Mouse (Mus musculus) stomach, embryonic 16.5 days (tissue): Measurements from ENCODE around the gene Rnf144a. TPM values are rescaled to one million over a fixed set of nuclear protein-coding genes. Genes with fewer than 3 reads are reported as not detected.
A peak's percentile ranks its signal among the peaks of the same experiment; 100 is the strongest.

ENCODE experiments used
- ATAC-seq: fragments of 200-750 bp; cut with Nextera tagmentation; 2 replicates; pipeline ENCODE4 v1.8.0; 2017; ENCODE audit warnings: moderate number of reproducible peaks, moderate TSS enrichment; ENCODE audit not compliant: insufficient read depth, low FRiP score
- H3K27ac ChIP-seq: fragments of 300-500 bp; sonication (generic); 2 replicates; pipeline ENCODE4 v1.5.1; 2014; ENCODE audit warnings: low read length
- H3K27me3 ChIP-seq: fragments of 300-500 bp; sonication (generic); 2 replicates; pipeline ENCODE4 v1.6.1; 2014; ENCODE audit warnings: low read length, control low read depth, mixed read lengths; ENCODE audit not compliant: control insufficient read depth, insufficient read depth
- H3K36me3 ChIP-seq: fragments of 300-500 bp; sonication (generic); 2 replicates; pipeline ENCODE4 v1.6.1; 2014; ENCODE audit warnings: low read length; ENCODE audit not compliant: control insufficient read depth, insufficient read depth
- H3K4me1 ChIP-seq: fragments of 300-500 bp; sonication (generic); 2 replicates; pipeline ENCODE4 v1.6.1; 2014; ENCODE audit warnings: low read length, control low read depth, mixed read lengths; ENCODE audit not compliant: control insufficient read depth, insufficient read depth
- H3K4me2 ChIP-seq: fragments of 300-500 bp; sonication (generic); 2 replicates; pipeline ENCODE4 v1.6.1; 2014; ENCODE audit warnings: low read depth, low read length, mixed read lengths
- H3K4me3 ChIP-seq: fragments of 300-500 bp; sonication (generic); replicated peaks from 2 replicates; pipeline ENCODE4 v1.5.1; 2014; ENCODE audit warnings: mild to moderate bottlenecking, low read length
- H3K9ac ChIP-seq: fragments of 300-500 bp; sonication (generic); 2 replicates; pipeline ENCODE4 v1.6.1; 2014; ENCODE audit warnings: low read length
- H3K9me3 ChIP-seq: fragments of 300-500 bp; sonication (generic); replicated peaks from 2 replicates; pipeline ENCODE4 v1.6.1; 2016; ENCODE audit warnings: low read length, control low read depth; ENCODE audit not compliant: control insufficient read depth
- WGBS: fragments of 180-500 bp; shearing (Covaris S2); extraction: QIAGEN DNeasy Blood & Tissue Kit; methylation state at CpG from one replicate; pipeline ENCODE4 v1.1.7; 2014; 5-methylcytosine and 5-hydroxymethylcytosine counted together
- polyA plus RNA-seq: library from polyadenylated mRNA; unstranded; fragments of >200 nt; fragmentation: Nextera tagmentation; extraction: Ambion mirVana; gene quantifications from 2 replicates; pipeline ENCODE4 v1.2.1, GENCODE M21; 2015

The Rnf144a gene
- polyA plus RNA-seq, 1 experiment from 2014 or later, result 18.3 TPM

GRCm38 (mm10) chr12:26401254-26401653 lies 13.8 kb downstream of the Rnf144a start:
- peak overlapping the region; percentile 24; the same call in 1 of the 2 replicates for H3K27ac ChIP-seq
- H3K9me3 ChIP-seq, result no peaks in the 10 kb centered on the region
- H3K36me3 ChIP-seq, result no peaks in the 10 kb centered on the region; the same call in 1 of the 2 replicates
- no peak overlapping the region for H3K9ac ChIP-seq
- WGBS, result 74% methylated on average over 1 of the region's 1 CpGs
- H3K4me1 ChIP-seq, result peaks cover 21% of the 10 kb centered on the region
- no peak for ATAC-seq
- no peaks in the 10 kb centered on the region for H3K27me3 ChIP-seq
- no peak overlapping the region for H3K4me2 ChIP-seq
- no peak overlapping the region for H3K4me3 ChIP-seq

- peaks cover 17% of the 10 kb centered on the region for H3K4me1 ChIP-seq
- 100% methylated on average over 1 of the region's 1 CpGs for WGBS
- H3K27ac ChIP-seq, result no peak overlapping the region
- no peak overlapping the region for H3K4me2 ChIP-seq
- no peak overlapping the region for H3K9ac ChIP-seq
- no peak for ATAC-seq
- no peaks in the 10 kb centered on the region for H3K9me3 ChIP-seq
- no peaks in the 10 kb centered on the region for H3K27me3 ChIP-seq
- no peaks in the 10 kb centered on the region; the same call in 1 of the 2 replicates for H3K36me3 ChIP-seq
- H3K4me3 ChIP-seq, result no peak overlapping the region
Measured at GRCm38 (mm10) chr12:26400762-26401161, 14.3 kb downstream of the Rnf144a start.

GRCm38 (mm10) chr12:26399391-26399790 lies 15.7 kb downstream of the Rnf144a start:
- H3K4me2 ChIP-seq, result no peak overlapping the region
- H3K4me1 ChIP-seq, result peaks cover 9% of the 10 kb centered on the region; the same call in 1 of the 2 replicates
- ATAC-seq, result no peak
- no peak overlapping the region for H3K9ac ChIP-seq
- no peaks in the 10 kb centered on the region; the same call in 1 of the 2 replicates for H3K36me3 ChIP-seq
- H3K27me3 ChIP-seq, result no peaks in the 10 kb centered on the region
- H3K27ac ChIP-seq, result no peak overlapping the region
- 84% methylated on average over 6 of the region's 6 CpGs for WGBS
- no peak overlapping the region for H3K4me3 ChIP-seq
- no peaks in the 10 kb centered on the region for H3K9me3 ChIP-seq

GRCm38 (mm10) chr12:26398597-26398996 lies 16.5 kb downstream of the Rnf144a start:
- 46% methylated on average over 2 of the region's 2 CpGs for WGBS
- H3K9ac ChIP-seq, result no peak overlapping the region
- H3K4me2 ChIP-seq, result no peak overlapping the region
- H3K27ac ChIP-seq, result no peak overlapping the region
- no peaks in the 10 kb centered on the region for H3K9me3 ChIP-seq
- H3K4me1 ChIP-seq, result peaks cover 7% of the 10 kb centered on the region; the same call in 1 of the 2 replicates
- no peaks in the 10 kb centered on the region for H3K27me3 ChIP-seq
- ATAC-seq, result no peak
- no peak overlapping the region for H3K4me3 ChIP-seq
- H3K36me3 ChIP-seq, result no peaks in the 10 kb centered on the region; the same call in 1 of the 2 replicates

GRCm38 (mm10) chr12:26394485-26395470 lies 20.3 kb downstream of the Rnf144a start:
- Histone ChIP-seq H3K27me3 (no peaks in the 10 kb centered on the region), H3K4me1 (no peaks in the 10 kb centered on the region), H3K4me2 (no peak overlapping the region), H3K36me3 (no peaks in the 10 kb centered on the region), H3K9ac (no peak overlapping the region), H3K4me3 (no peak overlapping the region), H3K27ac (no peak overlapping the region), H3K9me3 (no peaks in the 10 kb centered on the region)
- no peak for ATAC-seq
- WGBS, result 77% methylated on average over 13 of the region's 13 CpGs

GRCm38 (mm10) chr12:26393291-26393690 lies 21.8 kb downstream of the Rnf144a start:
- no peak for ATAC-seq
- Histone ChIP-seq H3K27me3 (no peaks in the 10 kb centered on the region), H3K4me3 (no peak overlapping the region), H3K27ac (no peak overlapping the region), H3K4me1 (no peaks in the 10 kb centered on the region), H3K9me3 (no peaks in the 10 kb centered on the region), H3K36me3 (no peaks in the 10 kb centered on the region; the same call in 1 of the 2 replicates), H3K4me2 (no peak overlapping the region), H3K9ac (no peak overlapping the region)
- 76% methylated on average over 5 of the region's 5 CpGs for WGBS

- Histone ChIP-seq H3K4me1 (no peaks in the 10 kb centered on the region), H3K36me3 (no peaks in the 10 kb centered on the region; the same call in 1 of the 2 replicates), H3K4me2 (no peak overlapping the region), H3K27ac (no peak overlapping the region), H3K4me3 (no peak overlapping the region), H3K27me3 (no peaks in the 10 kb centered on the region), H3K9me3 (no peaks in the 10 kb centered on the region), H3K9ac (no peak overlapping the region)
- 53% methylated on average over 1 of the region's 1 CpGs for WGBS
- no peak for ATAC-seq
Measured at GRCm38 (mm10) chr12:26391162-26391561, 23.9 kb downstream of the Rnf144a start.

GRCm38 (mm10) chr12:26387523-26387922 lies 27.5 kb downstream of the Rnf144a start:
- Histone ChIP-seq H3K27ac (no peak overlapping the region), H3K4me3 (no peak overlapping the region), H3K4me1 (no peaks in the 10 kb centered on the region), H3K9me3 (no peaks in the 10 kb centered on the region), H3K4me2 (no peak overlapping the region), H3K9ac (no peak overlapping the region), H3K36me3 (no peaks in the 10 kb centered on the region; the same call in 1 of the 2 replicates), H3K27me3 (no peaks in the 10 kb centered on the region)
- no peak for ATAC-seq
- 62% methylated on average over 6 of the region's 6 CpGs for WGBS

- 62% methylated on average over 9 of the region's 9 CpGs for WGBS
- H3K4me2 ChIP-seq, result no peak overlapping the region
- no peaks in the 10 kb centered on the region for H3K4me1 ChIP-seq
- H3K36me3 ChIP-seq, result no peaks in the 10 kb centered on the region; the same call in 1 of the 2 replicates
- no peak overlapping the region for H3K27ac ChIP-seq
- no peak for ATAC-seq
- H3K9me3 ChIP-seq, result no peaks in the 10 kb centered on the region
- H3K9ac ChIP-seq, result no peak overlapping the region
- H3K27me3 ChIP-seq, result no peaks in the 10 kb centered on the region
- H3K4me3 ChIP-seq, result no peak overlapping the region
Measured at GRCm38 (mm10) chr12:26386947-26387346, 28.1 kb downstream of the Rnf144a start.
